Mouse (Mus musculus) neural tube, embryonic 11.5 days (tissue): Measurements from ENCODE around the gene Nav1. TPM values are rescaled to one million over a fixed set of nuclear protein-coding genes. Genes with fewer than 3 reads are reported as not detected.

Experiments
- ATAC-seq: fragments of 200-750 bp; cut with Nextera tagmentation; 2 replicates; pipeline ENCODE4 v1.8.0; 2017; ENCODE audit warnings: moderate number of reproducible peaks, mild to moderate bottlenecking, moderate TSS enrichment, moderate library complexity; ENCODE audit not compliant: insufficient read depth, low FRiP score, low TSS enrichment
- DNase-seq: peaks from one replicate; pipeline ENCODE4 v3.0.0-alpha.2; 2015; ENCODE audit warnings: low spot score
- H3K27ac ChIP-seq: fragments of 300-500 bp; sonication (generic); 2 replicates; pipeline ENCODE4 v1.5.1; 2014; ENCODE audit warnings: low read depth, mild to moderate bottlenecking, low read length
- H3K27me3 ChIP-seq: fragments of 300-500 bp; sonication (generic); 2 replicates; pipeline ENCODE4 v1.6.1; 2014; ENCODE audit warnings: mild to moderate bottlenecking, low read length, mixed read lengths; ENCODE audit not compliant: control insufficient read depth, insufficient read depth
- H3K36me3 ChIP-seq: fragments of 300-500 bp; sonication (generic); 2 replicates; pipeline ENCODE4 v1.6.1; 2014; ENCODE audit warnings: mild to moderate bottlenecking, low read length, moderate library complexity, mixed read lengths; ENCODE audit not compliant: control insufficient read depth, insufficient read depth
- H3K4me1 ChIP-seq: fragments of 300-500 bp; sonication (generic); 2 replicates; pipeline ENCODE4 v1.6.1; 2014; ENCODE audit warnings: low read length, mixed read lengths; ENCODE audit not compliant: control insufficient read depth, insufficient read depth
- H3K4me2 ChIP-seq: fragments of 300-500 bp; sonication (generic); 2 replicates; pipeline ENCODE4 v1.6.1; 2014; ENCODE audit warnings: low read depth, mild to moderate bottlenecking, moderate library complexity
- H3K4me3 ChIP-seq: fragments of 300-500 bp; sonication (generic); 2 replicates; pipeline ENCODE4 v1.5.1; 2014; ENCODE audit warnings: low read depth, low read length
- H3K9ac ChIP-seq: fragments of 300-500 bp; sonication (generic); 2 replicates; pipeline ENCODE4 v1.6.1; 2014; ENCODE audit warnings: mild to moderate bottlenecking, low read length
- H3K9me3 ChIP-seq: fragments of 300-500 bp; sonication (generic); 2 replicates; pipeline ENCODE4 v1.6.1; 2016; ENCODE audit warnings: low read length; ENCODE audit not compliant: control insufficient read depth
- WGBS: fragments of 180-500 bp; shearing (Covaris S2); extraction: QIAGEN DNeasy Blood & Tissue Kit; methylation state at CpG from one replicate; pipeline ENCODE4 v1.1.7; 2014; 5-methylcytosine and 5-hydroxymethylcytosine counted together
- polyA plus RNA-seq: library from polyadenylated mRNA; unstranded; fragments of >200 nt; fragmentation: Nextera tagmentation; extraction: Ambion mirVana; gene quantifications from 2 replicates; pipeline ENCODE4 v1.2.1, GENCODE M21; 2014

The Nav1 gene
- polyA plus RNA-seq, 1 experiment from 2014 or later = 18.1 TPM

DNA sequence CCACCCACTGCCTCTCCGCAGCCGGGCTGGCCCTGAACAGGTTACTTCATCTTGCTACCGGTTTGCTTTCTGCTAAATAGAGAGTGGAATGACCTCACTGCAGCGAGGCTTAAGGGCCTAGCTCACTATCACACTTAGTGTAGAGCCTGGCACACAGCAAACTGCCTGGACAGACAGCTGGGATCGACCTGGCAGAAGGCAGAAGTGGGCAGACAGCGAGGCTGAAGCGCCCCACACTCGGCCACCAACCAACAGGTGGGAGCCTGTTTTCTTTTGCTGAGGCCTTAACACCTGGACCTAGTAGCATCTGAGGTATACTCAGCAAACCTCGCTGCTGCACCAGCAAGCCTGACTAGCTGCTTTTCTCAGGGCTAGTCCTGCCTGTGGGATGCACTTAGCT lies 65.0 kb downstream of the Nav1 start:
- Histone ChIP-seq H3K4me2 (no peak overlapping the region), H3K27ac (no peak overlapping the region), H3K9me3 (no peaks in the 10 kb centered on the region), H3K4me1 (peaks cover 6% of the 10 kb centered on the region; the same call in 1 of the 2 replicates), H3K9ac (no peak overlapping the region), H3K36me3 (no peaks in the 10 kb centered on the region; the same call in 1 of the 2 replicates), H3K27me3 (no peaks in the 10 kb centered on the region), H3K4me3 (no peak overlapping the region)
- ATAC-seq = no peak
- whole genome bisulfite sequencing = 81% methylated on average over 9 of the region's 9 CpGs
- DNase-seq = no peak

DNA sequence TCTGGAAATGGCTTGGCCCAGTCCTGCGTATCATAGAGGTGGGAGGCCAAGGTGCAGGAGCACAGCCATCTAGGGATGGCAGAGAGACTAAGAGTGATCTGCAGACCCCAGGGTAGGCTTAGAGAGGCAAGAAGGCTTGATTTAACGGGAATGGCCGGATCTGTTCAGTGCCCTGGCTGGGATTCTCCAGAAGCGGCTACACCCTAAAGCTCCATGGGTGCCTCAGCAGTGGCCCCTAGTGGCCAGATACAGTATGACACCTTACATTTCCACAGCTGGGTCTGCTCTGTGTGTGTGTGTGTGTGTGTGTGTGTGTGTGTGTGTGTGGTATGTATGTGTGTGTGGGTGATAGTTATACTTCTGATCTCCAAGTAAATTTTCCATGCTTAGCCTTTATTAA lies 66.8 kb downstream of the Nav1 start:
- Histone ChIP-seq H3K27me3 (no peaks in the 10 kb centered on the region), H3K4me2 (no peak overlapping the region), H3K9ac (no peak overlapping the region), H3K36me3 (no peaks in the 10 kb centered on the region; the same call in 1 of the 2 replicates), H3K4me1 (0 out of 2 replicates have a peak, but pooled peaks cover 2% of the 10 kb centered on the region), H3K27ac (no peak overlapping the region), H3K4me3 (no peak overlapping the region), H3K9me3 (no peaks in the 10 kb centered on the region)
- WGBS = 24% methylated on average over 4 of the region's 4 CpGs
- DNase-seq (peak; percentile 88), ATAC-seq (peak; percentile 63; the same call in 1 of the 2 replicates)

DNA sequence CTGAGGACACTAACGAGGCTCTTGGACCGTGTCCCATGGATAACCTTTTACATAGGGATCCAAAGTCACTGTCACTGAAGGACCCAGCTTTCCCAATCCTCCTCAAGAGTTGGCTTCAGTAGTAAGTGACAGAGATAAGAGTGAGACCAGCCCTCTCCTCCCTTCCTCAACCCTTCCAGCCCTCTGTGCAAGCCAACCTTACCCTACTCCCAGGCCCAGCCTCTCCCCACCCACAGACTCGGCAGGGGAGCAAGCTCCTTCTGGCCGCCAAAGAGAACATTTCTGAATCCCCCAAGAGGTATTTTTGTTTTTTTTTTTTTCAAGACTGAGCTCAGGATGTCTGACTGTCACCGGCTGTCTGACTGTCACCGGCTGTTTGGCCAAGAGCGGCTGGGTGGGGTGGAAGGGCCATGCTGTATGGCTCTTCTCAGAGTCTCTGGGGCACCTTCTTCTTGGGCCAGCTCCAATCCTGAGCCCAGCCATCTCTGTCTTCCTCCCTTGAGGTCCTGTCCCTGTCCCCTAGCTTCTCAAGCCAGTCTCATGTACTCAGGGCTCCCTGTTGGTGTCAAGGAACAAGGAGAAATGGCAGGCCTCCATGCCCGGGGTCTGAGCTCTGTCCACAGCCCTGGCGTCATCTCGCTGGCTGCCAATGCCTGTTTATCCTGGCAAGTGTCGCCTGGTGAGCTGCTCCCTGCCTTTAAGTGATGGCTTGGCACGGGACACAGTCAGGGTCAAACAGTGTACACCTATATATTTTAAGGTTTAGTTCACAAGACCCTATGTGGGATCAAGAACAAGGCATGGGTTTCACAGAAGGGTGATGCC lies 68.4 kb downstream of the Nav1 start:
- no peak overlapping the region for H3K9ac ChIP-seq
- no peak for DNase-seq
- H3K27ac ChIP-seq = no peak overlapping the region
- H3K36me3 ChIP-seq = no peaks in the 10 kb centered on the region; the same call in 1 of the 2 replicates
- H3K4me2 ChIP-seq = no peak overlapping the region
- no peaks in the 10 kb centered on the region for H3K27me3 ChIP-seq
- 0 out of 2 replicates have a peak, but pooled peaks cover 2% of the 10 kb centered on the region for H3K4me1 ChIP-seq
- WGBS = 84% methylated on average over 12 of the region's 12 CpGs
- H3K9me3 ChIP-seq = no peaks in the 10 kb centered on the region
- ATAC-seq = no peak
- no peak overlapping the region for H3K4me3 ChIP-seq

DNA sequence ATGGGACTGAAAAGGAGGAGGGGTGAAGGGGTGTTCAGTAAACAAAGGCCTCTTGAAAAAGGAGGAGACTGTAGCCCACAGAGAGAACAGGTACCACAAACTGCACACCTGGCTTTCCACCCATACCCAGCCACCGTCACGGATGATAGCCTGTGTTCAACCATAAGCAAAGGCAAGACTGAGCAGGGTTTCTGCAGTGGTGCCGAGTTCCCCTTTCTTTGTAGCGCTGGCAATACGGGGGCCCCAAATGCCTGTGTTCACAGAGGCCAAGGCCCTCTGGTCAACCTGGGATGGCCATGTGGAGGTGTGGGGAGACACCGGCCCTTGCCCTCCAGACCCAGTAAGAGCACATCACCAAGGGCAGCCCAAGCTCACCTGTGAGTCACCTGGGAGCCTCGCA lies 70.3 kb downstream of the Nav1 start:
- no peak for DNase-seq
- Histone ChIP-seq H3K27ac (no peak overlapping the region), H3K4me2 (no peak overlapping the region), H3K4me1 (no peaks in the 10 kb centered on the region), H3K9me3 (no peaks in the 10 kb centered on the region), H3K36me3 (no peaks in the 10 kb centered on the region; the same call in 1 of the 2 replicates), H3K27me3 (no peaks in the 10 kb centered on the region), H3K4me3 (no peak overlapping the region), H3K9ac (no peak overlapping the region)
- ATAC-seq = no peak
- 92% methylated on average over 7 of the region's 7 CpGs for WGBS

DNA sequence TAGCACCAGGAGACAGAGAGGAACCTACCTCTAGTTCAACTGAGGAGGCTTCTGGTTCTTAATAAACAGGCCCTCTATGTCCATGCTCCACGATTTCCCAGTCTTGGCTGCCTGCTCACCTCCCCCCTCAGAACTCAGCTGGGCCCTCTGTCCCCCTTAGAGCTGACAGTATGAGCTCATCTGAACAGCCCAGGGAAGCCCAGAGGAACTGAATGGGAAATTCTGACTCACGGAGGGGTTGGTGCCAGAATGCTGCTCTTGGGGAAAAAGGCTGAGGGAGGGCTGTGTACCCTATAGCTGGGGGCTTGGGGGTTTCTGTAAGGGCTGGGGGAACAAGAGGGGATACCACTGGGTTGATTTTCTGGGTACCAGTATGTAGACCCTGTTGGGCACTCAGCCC lies 70.8 kb downstream of the Nav1 start:
- no peaks in the 10 kb centered on the region for H3K27me3 ChIP-seq
- no peak for ATAC-seq
- H3K4me1 ChIP-seq = no peaks in the 10 kb centered on the region
- no peaks in the 10 kb centered on the region for H3K9me3 ChIP-seq
- no peak overlapping the region for H3K4me3 ChIP-seq
- H3K4me2 ChIP-seq = no peak overlapping the region
- no peaks in the 10 kb centered on the region; the same call in 1 of the 2 replicates for H3K36me3 ChIP-seq
- H3K27ac ChIP-seq = no peak overlapping the region
- WGBS = 73% methylated on average over 2 of the region's 2 CpGs
- H3K9ac ChIP-seq = no peak overlapping the region
- no peak for DNase-seq

DNA sequence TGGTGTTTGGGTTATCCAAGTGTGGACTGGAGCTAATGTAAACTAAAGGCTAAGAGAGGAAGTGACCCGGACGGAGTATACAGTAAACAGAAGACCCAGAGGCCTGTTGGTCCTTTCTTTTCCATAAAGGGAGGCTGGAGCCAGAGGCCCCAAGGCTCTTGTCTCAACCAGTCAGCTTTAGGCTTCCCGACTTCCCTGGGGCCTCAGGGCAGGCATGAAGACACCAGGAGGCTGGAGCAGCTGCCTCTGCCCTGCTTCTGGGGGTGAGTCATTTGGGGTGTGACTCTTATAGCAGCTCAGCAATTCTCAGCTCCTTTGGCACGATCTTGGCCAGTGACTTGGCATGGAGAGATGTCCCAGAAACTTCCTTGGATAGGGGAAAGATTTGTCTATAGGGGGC lies 71.8 kb downstream of the Nav1 start:
- no peaks in the 10 kb centered on the region; the same call in 1 of the 2 replicates for H3K36me3 ChIP-seq
- no peak overlapping the region for H3K4me3 ChIP-seq
- ATAC-seq (no peak), DNase-seq (no peak)
- 37% methylated on average over 4 of the region's 4 CpGs for WGBS
- H3K4me2 ChIP-seq = no peak overlapping the region
- no peak overlapping the region for H3K9ac ChIP-seq
- H3K27me3 ChIP-seq = no peaks in the 10 kb centered on the region
- H3K9me3 ChIP-seq = no peaks in the 10 kb centered on the region
- no peaks in the 10 kb centered on the region for H3K4me1 ChIP-seq
- no peak overlapping the region for H3K27ac ChIP-seq

DNA sequence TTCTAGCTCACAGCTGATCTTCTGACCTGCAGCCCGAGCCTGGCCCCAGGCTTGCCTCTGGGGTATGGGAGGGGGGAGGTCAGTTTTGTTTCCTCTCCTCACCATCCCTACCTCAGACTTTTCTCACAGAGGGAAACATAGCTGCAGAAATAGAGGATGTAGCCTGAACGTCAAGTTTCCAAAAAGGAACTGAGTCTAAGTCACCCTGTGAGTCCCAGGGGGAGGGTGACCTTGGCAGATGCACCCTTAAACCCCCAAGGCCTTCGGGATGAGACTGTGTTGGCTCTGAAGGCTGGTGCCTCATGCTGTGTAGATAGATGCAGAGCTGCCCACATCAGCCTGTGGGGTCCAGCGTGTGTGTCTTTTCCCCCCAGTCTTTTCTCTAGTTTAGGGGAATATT lies 72.3 kb downstream of the Nav1 start:
- no peak overlapping the region for H3K9ac ChIP-seq
- no peak overlapping the region for H3K27ac ChIP-seq
- no peak overlapping the region for H3K4me3 ChIP-seq
- no peaks in the 10 kb centered on the region for H3K9me3 ChIP-seq
- no peak for DNase-seq
- H3K27me3 ChIP-seq = no peaks in the 10 kb centered on the region
- no peak for ATAC-seq
- 61% methylated on average over 4 of the region's 4 CpGs for WGBS
- no peaks in the 10 kb centered on the region; the same call in 1 of the 2 replicates for H3K36me3 ChIP-seq
- H3K4me1 ChIP-seq = no peaks in the 10 kb centered on the region
- H3K4me2 ChIP-seq = no peak overlapping the region

DNA sequence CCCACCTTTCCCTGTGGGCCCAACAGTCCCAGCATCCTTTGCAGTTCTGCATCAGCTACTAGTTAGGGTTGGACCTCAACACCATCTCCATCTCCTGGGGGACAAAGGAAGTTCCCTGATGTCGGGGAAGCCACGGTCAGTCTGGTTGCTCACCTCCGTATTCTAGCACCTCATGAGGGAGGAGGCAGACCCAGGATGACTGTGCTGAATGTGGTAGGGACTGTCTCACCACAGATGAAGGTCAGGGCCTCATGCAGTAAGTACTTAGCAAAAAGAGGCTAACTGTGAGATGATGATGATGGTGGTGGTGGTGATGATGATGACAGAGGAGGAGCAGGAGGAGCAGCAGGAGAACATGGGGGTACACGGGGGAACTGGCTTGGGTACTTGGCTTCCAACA lies 73.0 kb downstream of the Nav1 start:
- Histone ChIP-seq H3K27ac (no peak overlapping the region), H3K9ac (no peak overlapping the region), H3K9me3 (no peaks in the 10 kb centered on the region), H3K4me2 (no peak overlapping the region), H3K4me3 (no peak overlapping the region), H3K27me3 (no peaks in the 10 kb centered on the region), H3K36me3 (no peaks in the 10 kb centered on the region; the same call in 1 of the 2 replicates), H3K4me1 (no peaks in the 10 kb centered on the region)
- WGBS = 90% methylated on average over 4 of the region's 4 CpGs
- no peak for ATAC-seq
- no peak for DNase-seq

DNA sequence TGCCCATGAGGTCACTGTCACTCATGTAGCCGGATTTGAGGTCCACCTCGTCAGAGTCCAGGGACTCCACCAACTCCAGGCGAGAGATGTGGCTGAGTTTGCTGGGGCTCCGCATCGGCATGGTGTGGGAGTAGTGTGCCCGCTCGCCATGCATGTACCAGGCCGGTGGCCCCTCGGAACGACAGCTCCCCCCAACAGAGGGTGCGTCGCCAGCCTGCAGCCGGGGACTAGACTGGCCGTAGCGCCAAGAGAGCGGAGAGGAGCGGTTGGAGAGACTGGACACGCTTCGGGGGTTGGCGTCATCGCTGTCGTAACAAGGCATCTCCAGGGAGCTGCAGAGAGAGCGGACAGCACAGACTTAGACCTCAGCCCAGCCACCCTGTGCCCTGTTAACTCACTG lies 74.7 kb downstream of the Nav1 start:
- Histone ChIP-seq H3K36me3 (no peaks in the 10 kb centered on the region; the same call in 1 of the 2 replicates), H3K4me3 (no peak overlapping the region), H3K9me3 (no peaks in the 10 kb centered on the region), H3K4me1 (no peaks in the 10 kb centered on the region), H3K27me3 (no peaks in the 10 kb centered on the region), H3K4me2 (no peak overlapping the region), H3K9ac (no peak overlapping the region), H3K27ac (no peak overlapping the region)
- WGBS = 92% methylated on average over 23 of the region's 23 CpGs
- DNase-seq (no peak), ATAC-seq (no peak)
